Comparison of ENCODE assay signal across 9 mouse cellular contexts in genomic region chr3:25653010-25653409, GRCm38 (mm10).
A peak's percentile ranks its signal among the peaks of the same experiment; 100 is the strongest.
DNase-seq lines count a peak whose midpoint lies in the region; ATAC-seq and TF ChIP-seq lines count a peak whose summit lies in the region.
"Had no signal": no experiment of that assay in that cellular context is flagged by ENCODE, and none has a peak within 500 bp of the region (broad histone marks: within the 10 kb centered on the region; RNA-seq: fewer than 3 reads in every experiment).

No protein-coding gene starts in this region.

- H3K36me3 ChIP-seq in midbrain, embryonic 11.5 days (ENCODE audit: control insufficient read depth, insufficient read depth, low read length) = no peaks in the 10 kb centered on the region
- no peaks in the 10 kb centered on the region for H3K36me3 ChIP-seq in midbrain, embryonic 15.5 days (replicated peaks)

- no peak overlapping the region for H3K27ac ChIP-seq in midbrain, embryonic 11.5 days (ENCODE audit: low read depth, low read length)
- H3K27ac ChIP-seq in midbrain, embryonic 15.5 days = no peak overlapping the region
- no peak overlapping the region for H3K27ac ChIP-seq in cortical plate, adult 2 months (ENCODE audit: insufficient read depth, low read length)
- H3K27ac ChIP-seq: macrophage had no signal

- H3K27me3 ChIP-seq in midbrain, embryonic 11.5 days (ENCODE audit: control insufficient read depth, insufficient read depth, low read length) = no peaks in the 10 kb centered on the region
- H3K27me3 ChIP-seq in midbrain, embryonic 15.5 days (replicated peaks) = no peaks in the 10 kb centered on the region

- peak; percentile 34 for TF ChIP-seq CTCF in cortical plate, adult 2 months (IDR thresholded peaks at IDR 0.05; ENCODE audit: extremely low read depth, insufficient read depth, low read length)

- no peak overlapping the region for H3K4me3 ChIP-seq in midbrain, embryonic 11.5 days (ENCODE audit: low read depth, low read length)
- no peak overlapping the region for H3K4me3 ChIP-seq in midbrain, embryonic 15.5 days
- H3K4me3 ChIP-seq in cortical plate, adult 2 months (ENCODE audit: insufficient read depth, low read length) = no peak overlapping the region

- H3K4me2 ChIP-seq in midbrain, embryonic 11.5 days = no peak overlapping the region
- no peak overlapping the region for H3K4me2 ChIP-seq in midbrain, embryonic 15.5 days

- no peaks in the 10 kb centered on the region for H3K4me1 ChIP-seq in midbrain, embryonic 11.5 days (ENCODE audit: control insufficient read depth, insufficient read depth, low read length)
- H3K4me1 ChIP-seq in midbrain, embryonic 15.5 days = no peaks in the 10 kb centered on the region
- no peaks in the 10 kb centered on the region for H3K4me1 ChIP-seq in cortical plate, adult 2 months (ENCODE audit: control insufficient read depth, insufficient read depth, low read length)

- 72% methylated on average over 4 of the region's 4 CpGs for WGBS in midbrain, embryonic 11.5 days
- 73% methylated on average over 4 of the region's 4 CpGs for WGBS in midbrain, embryonic 15.5 days

- H3K9ac ChIP-seq in midbrain, embryonic 11.5 days (ENCODE audit: low read length) = no peak overlapping the region
- H3K9ac ChIP-seq in midbrain, embryonic 15.5 days = no peak overlapping the region

- peak; percentile 64 for ATAC-seq in frontal cortex, adult (ENCODE audit: low TSS enrichment)
- peak; percentile 70; the same call in 1 of the 2 replicates for ATAC-seq in midbrain, embryonic 11.5 days (ENCODE audit: low FRiP score)
- no peak for ATAC-seq in midbrain, embryonic 15.5 days (replicated peaks)

- H3K9me3 ChIP-seq in midbrain, embryonic 11.5 days (ENCODE audit: control insufficient read depth, low read length) = no peaks in the 10 kb centered on the region
- H3K9me3 ChIP-seq in midbrain, embryonic 15.5 days = no peaks in the 10 kb centered on the region

- no peak for TF ChIP-seq POLR2A in cortical plate, adult 2 months (IDR thresholded peaks at IDR 0.05; ENCODE audit: extremely low read depth, insufficient read depth, low read length)

- DNase-seq in frontal cortex, postnatal 36 days (ENCODE audit: low spot score in 2 of 2) = no peak
- DNase-seq in midbrain, embryonic 11.5 days (ENCODE audit: low spot score, missing footprints) = no peak
- peak; percentile 43 for DNase-seq in kidney, postnatal 10 days
- DNase-seq in retina, embryonic 14.5 days (ENCODE audit: low spot score) = peak; percentile 62
- DNase-seq in frontal cortex, postnatal 14 days (ENCODE audit: low spot score in 2 of 2) = no peak

Comparison
In these comparisons a context has a peak if more than half of its experiments do, and no peak if none do; other contexts are left out.
1. DNase-seq: peak in kidney, postnatal 10 days (single experiment) and retina, embryonic 14.5 days (single experiment); none in frontal cortex, postnatal 36 days (0 of 2), midbrain, embryonic 11.5 days (single experiment) and frontal cortex, postnatal 14 days (0 of 2).